Mouse (Mus musculus): ENCODE data around the gene Fignl1. TPM values are rescaled to one million over a fixed set of nuclear protein-coding genes. Genes with fewer than 3 reads are reported as not detected.

Fignl1 gene
- polyA plus RNA-seq, 1 experiment from 2014 or later, result 93.2 TPM

Other genes starting within 250 kb of the Fignl1 start
- not detected in 2 replicates for gene 4930512M02Rik, start 181.1 kb downstream of the Fignl1 start, polyA plus RNA-seq (2015; fragmentation: Nextera tagmentation; extraction: Ambion mirVana)
- gene Ikzf1, start 124.0 kb downstream of the Fignl1 start, polyA plus RNA-seq (2015; fragmentation: Nextera tagmentation; extraction: Ambion mirVana), result 33.7 and 35.9 TPM in 2 replicates
- 11.1 and 13.6 TPM in 2 replicates for gene Ddc, start 89.2 kb upstream of the Fignl1 start, polyA plus RNA-seq (2015; fragmentation: Nextera tagmentation; extraction: Ambion mirVana)
- 148 and 163 TPM in 2 replicates for gene Grb10, start 229.7 kb upstream of the Fignl1 start, polyA plus RNA-seq (2015; fragmentation: Nextera tagmentation; extraction: Ambion mirVana)

Measured in liver, embryonic 15.5 days (tissue).